Mouse (Mus musculus) adrenal gland, postnatal 25 days (tissue): ENCODE measurements at regions not wholly inside any gene's neighbourhood (a gene's known extent, or its start where the extent isn't known, plus 50 kb on each side); places are given as distances from the start of the nearest gene placed in this dataset.

ENCODE experiments used
- DNase-seq: peaks from one replicate; pipeline ENCODE4 v3.0.0; 2021; ENCODE audit warnings: mixed read lengths

GRCm38 (mm10) chr16:5672871-5673270 lies 212.3 kb upstream of the Rbfox1 start:
- DNase-seq = peak; percentile 32

- DNase-seq = no peak
Observed at GRCm38 (mm10) chr16:5668403-5668967, 216.7 kb upstream of the Rbfox1 start.

- DNase-seq = no peak
Observed at GRCm38 (mm10) chr16:5661918-5662317, 223.2 kb upstream of the Rbfox1 start.

GRCm38 (mm10) chr16:5651551-5651950 lies 233.6 kb upstream of the Rbfox1 start:
- no peak for DNase-seq

- no peak for DNase-seq
Observed at GRCm38 (mm10) chr16:5651002-5651401, 234.2 kb upstream of the Rbfox1 start.

- peak; percentile 10 for DNase-seq
Observed at GRCm38 (mm10) chr16:5639956-5640355, 245.2 kb upstream of the Rbfox1 start.

- no peak for DNase-seq
Observed at GRCm38 (mm10) chr16:5629996-5630395, 255.2 kb upstream of the Rbfox1 start.

- no peak for DNase-seq
Observed at GRCm38 (mm10) chr16:5627910-5628309, 257.2 kb upstream of the Rbfox1 start.

- no peak for DNase-seq
Observed at GRCm38 (mm10) chr16:5627117-5627909, 257.8 kb upstream of the Rbfox1 start.

GRCm38 (mm10) chr16:5625159-5625558 lies 260.0 kb upstream of the Rbfox1 start:
- DNase-seq = no peak

GRCm38 (mm10) chr16:5620566-5620965 lies 264.6 kb upstream of the Rbfox1 start:
- DNase-seq = no peak

- no peak for DNase-seq
Observed at GRCm38 (mm10) chr16:5616356-5616755, 268.8 kb upstream of the Rbfox1 start.

- DNase-seq = no peak
Observed at GRCm38 (mm10) chr16:5595359-5595758, 289.8 kb upstream of the Rbfox1 start.

- no peak for DNase-seq
Observed at GRCm38 (mm10) chr16:5578333-5578732, 306.8 kb upstream of the Rbfox1 start.

GRCm38 (mm10) chr16:5572780-5573179 lies 312.4 kb upstream of the Rbfox1 start:
- no peak for DNase-seq

- no peak for DNase-seq
Observed at GRCm38 (mm10) chr16:5570619-5571018, 314.5 kb upstream of the Rbfox1 start.

- no peak for DNase-seq
Observed at GRCm38 (mm10) chr16:5569101-5569500, 313.3 kb upstream of the Eef2kmt start.

GRCm38 (mm10) chr16:5549026-5549425 lies 293.2 kb upstream of the Eef2kmt start:
- DNase-seq = no peak

GRCm38 (mm10) chr16:5548602-5549001 lies 292.8 kb upstream of the Eef2kmt start:
- DNase-seq = no peak

GRCm38 (mm10) chr16:5546808-5547207 lies 291.0 kb upstream of the Eef2kmt start:
- DNase-seq = no peak

- DNase-seq = no peak
Observed at GRCm38 (mm10) chr16:5545801-5546200, 290.0 kb upstream of the Eef2kmt start.

- DNase-seq = no peak
Observed at GRCm38 (mm10) chr16:5544436-5544835, 288.7 kb upstream of the Eef2kmt start.

- no peak for DNase-seq
Observed at GRCm38 (mm10) chr16:5538836-5539510, 283.2 kb upstream of the Eef2kmt start.
